Mouse (Mus musculus): ENCODE results near the gene Dimt1. TPM values are rescaled to one million over a fixed set of nuclear protein-coding genes. Genes with fewer than 3 reads are reported as not detected.

Gene Dimt1
- polyA plus RNA-seq, 1 experiment from 2014 or later, result 10.1 TPM

GRCm38 (mm10) chr13:106998671-106999070, 51.7 kb downstream of the Dimt1 start:
- Histone ChIP-seq H3K4me2 (ENCODE audit: low read depth, low read length) (peak overlapping the region; percentile 38), H3K4me3 (ENCODE audit: low read depth, low read length) (no peak overlapping the region), H3K4me1 (ENCODE audit: insufficient read depth) (peaks cover 27% of the 10 kb centered on the region), H3K36me3 (replicated peaks; ENCODE audit: insufficient read depth, low read length) (0 out of 2 replicates have a peak, but pooled peaks cover 2% of the 10 kb centered on the region), H3K27me3 (ENCODE audit: insufficient read depth, low read length) (no peaks in the 10 kb centered on the region), H3K27ac (ENCODE audit: low read depth) (peak overlapping the region; percentile 82), H3K9ac (replicated peaks) (no peak overlapping the region), H3K9me3 (ENCODE audit: low read length) (no peaks in the 10 kb centered on the region)
- TF ChIP-seq CTCF (IDR thresholded peaks at IDR 0.05; ENCODE audit: low read depth), result peak; percentile 28
- TF ChIP-seq EP300 (IDR thresholded peaks at IDR 0.05; ENCODE audit: low read depth), result peak; percentile 96
- 30% methylated on average over 5 of the region's 5 CpGs for WGBS (ENCODE audit: insufficient replicate concordance)
- peak; percentile 58 for DNase-seq
- ATAC-seq, result peak; percentile 98

- Histone ChIP-seq H3K36me3 (replicated peaks; ENCODE audit: insufficient read depth, low read length) (no peaks in the 10 kb centered on the region), H3K4me2 (ENCODE audit: low read depth, low read length) (no peak overlapping the region), H3K27me3 (ENCODE audit: insufficient read depth, low read length) (no peaks in the 10 kb centered on the region), H3K9ac (replicated peaks) (no peak overlapping the region), H3K4me1 (ENCODE audit: insufficient read depth) (peaks cover 9% of the 10 kb centered on the region), H3K9me3 (ENCODE audit: low read length) (no peaks in the 10 kb centered on the region), H3K27ac (ENCODE audit: low read depth) (no peak overlapping the region), H3K4me3 (ENCODE audit: low read depth, low read length) (no peak overlapping the region)
- no peak for ATAC-seq
- no peak for DNase-seq
- no peak for TF ChIP-seq EP300 (IDR thresholded peaks at IDR 0.05; ENCODE audit: low read depth)
- no peak for TF ChIP-seq CTCF (IDR thresholded peaks at IDR 0.05; ENCODE audit: low read depth)
- WGBS (ENCODE audit: insufficient replicate concordance), result 78% methylated on average over 2 of the region's 2 CpGs
Observed at GRCm38 (mm10) chr13:107003211-107003610, 56.3 kb downstream of the Dimt1 start.

- H3K27ac ChIP-seq (ENCODE audit: low read depth), result no peak overlapping the region
- 65% methylated on average over 4 of the region's 4 CpGs for WGBS (ENCODE audit: insufficient replicate concordance)
- no peaks in the 10 kb centered on the region for H3K36me3 ChIP-seq (replicated peaks; ENCODE audit: insufficient read depth, low read length)
- H3K27me3 ChIP-seq (ENCODE audit: insufficient read depth, low read length), result no peaks in the 10 kb centered on the region
- H3K4me2 ChIP-seq (ENCODE audit: low read depth, low read length), result no peak overlapping the region
- ATAC-seq, result no peak
- H3K4me3 ChIP-seq (ENCODE audit: low read depth, low read length), result no peak overlapping the region
- no peak for DNase-seq
- H3K4me1 ChIP-seq (ENCODE audit: insufficient read depth), result peaks cover 11% of the 10 kb centered on the region
- no peak overlapping the region for H3K9ac ChIP-seq (replicated peaks)
- TF ChIP-seq EP300 (IDR thresholded peaks at IDR 0.05; ENCODE audit: low read depth), result no peak
- no peak for TF ChIP-seq CTCF (IDR thresholded peaks at IDR 0.05; ENCODE audit: low read depth)
- H3K9me3 ChIP-seq (ENCODE audit: low read length), result no peaks in the 10 kb centered on the region
Observed at GRCm38 (mm10) chr13:107008174-107008573, 61.2 kb downstream of the Dimt1 start.

Other genes with a start within 250 kb of the Dimt1 start
- gene Ipo11, start 10.2 kb upstream of the Dimt1 start, polyA plus RNA-seq (2015; fragmentation: Nextera tagmentation; extraction: Ambion mirVana), result 16.0 and 17.1 TPM in 2 replicates
- 15.5 and 21.2 TPM in 2 replicates for gene Kif2a, start 75.0 kb downstream of the Dimt1 start, polyA plus RNA-seq (2015; fragmentation: Nextera tagmentation; extraction: Ambion mirVana)

Measured in liver, postnatal 0 days (tissue).